Mouse (Mus musculus): ENCODE measurements around the gene Hook1. TPM values are rescaled to one million over a fixed set of nuclear protein-coding genes. Genes with fewer than 3 reads are reported as not detected.
A peak's percentile ranks its signal among the peaks of the same experiment; 100 is the strongest.

Hook1 gene
- 1.1 and 1.7 TPM in 2 replicates for polyA plus RNA-seq (2012; rRNA removed)

DNA sequence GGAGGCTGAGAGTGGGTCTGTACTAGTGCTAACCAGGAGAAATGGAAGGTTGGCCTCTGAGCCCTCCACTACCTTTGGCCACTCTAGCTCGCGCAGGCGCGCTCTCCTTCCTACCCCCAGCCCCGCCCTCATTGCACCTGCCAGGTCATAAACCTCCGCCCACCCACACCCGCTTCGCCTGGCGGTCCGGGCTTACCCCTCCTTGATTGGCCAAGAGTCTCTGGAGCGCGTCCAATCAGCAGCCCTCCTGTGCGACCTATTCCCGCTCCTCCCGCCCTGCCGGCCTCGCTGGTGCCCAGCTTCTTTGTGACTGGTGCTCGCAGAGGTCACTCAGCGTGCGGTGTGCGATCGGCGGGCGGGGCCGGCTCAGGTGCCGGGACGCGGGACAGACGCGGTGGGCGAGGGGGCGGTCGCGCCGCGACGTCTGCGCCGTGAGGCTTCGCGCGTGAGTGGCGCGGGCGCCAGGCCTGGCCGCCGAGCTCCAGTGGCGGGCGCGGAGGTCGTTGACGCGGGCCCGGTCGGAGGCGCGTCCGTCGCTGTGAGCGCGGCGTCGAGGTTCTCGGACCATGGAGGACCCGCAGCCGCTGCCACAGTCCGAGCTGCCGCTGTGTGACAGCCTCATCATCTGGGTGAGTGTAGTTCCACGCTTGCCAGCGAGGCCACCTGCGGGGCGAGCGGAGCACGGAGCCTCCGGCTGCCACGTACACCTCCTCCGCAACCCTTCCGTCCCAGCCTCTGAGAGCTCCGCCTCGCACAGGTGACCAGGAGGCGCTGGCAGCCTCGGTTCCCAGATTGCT is at the start of gene Hook1:
Gene Hook1 (plus strand): TSS at position 313 of the 797 bp plus-strand sequence.
- Histone ChIP-seq H3K27me3 (ENCODE audit: control insufficient read depth, insufficient read depth, low read length) (no peaks in the 10 kb centered on the region), H3K4me3 (ENCODE audit: extremely low read depth, insufficient read depth, insufficient read length) (peak within 1 kb of the TSS; percentile 69), H3K27ac (ENCODE audit: insufficient read depth, low read length) (peak within 1 kb of the TSS; percentile 15), H3K36me3 (ENCODE audit: control insufficient read depth, insufficient read depth, low read length) (no peaks in the 10 kb centered on the region), H3K4me1 (ENCODE audit: control insufficient read depth, insufficient read depth, insufficient read length) (no peaks in the 10 kb centered on the region)
- DNase-seq (ENCODE audit: low read depth in 1 of 2, low spot score in 2 of 2), result peak; percentile 92 to 93
- no peak for TF ChIP-seq CTCF (IDR thresholded peaks at IDR 0.05; ENCODE audit: extremely low read depth, insufficient read depth, insufficient read length, insufficient replicate concordance)
- no peak; the same call in 1 of the 2 replicates for TF ChIP-seq POLR2A (IDR thresholded peaks at IDR 0.05; ENCODE audit: low read depth, low read length)
- under 1% methylated on average over 80 of the region's 82 CpGs for WGBS

DNA sequence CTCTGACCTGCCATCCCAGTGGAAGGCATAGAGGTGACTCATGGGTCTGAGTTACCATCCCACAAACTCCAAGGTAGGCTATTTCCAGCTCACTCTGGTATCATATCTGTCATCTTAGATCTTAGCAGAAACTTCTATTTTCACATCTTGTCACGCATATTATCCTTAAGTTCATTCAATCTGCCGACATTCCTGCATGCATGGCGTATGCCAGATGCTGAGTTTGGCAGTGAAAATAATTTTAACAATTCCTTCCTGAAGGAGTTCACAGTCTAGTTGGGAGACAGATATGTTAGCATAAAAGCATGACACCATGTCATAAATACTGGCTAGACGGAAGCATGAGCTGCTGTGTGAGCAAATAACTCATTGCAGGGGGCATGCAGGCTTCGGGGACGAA is 49.3 kb upstream of the Hook1 start:
- Histone ChIP-seq H3K4me1 (ENCODE audit: control insufficient read depth, insufficient read depth, insufficient read length) (no peaks in the 10 kb centered on the region), H3K27ac (ENCODE audit: insufficient read depth, low read length) (no peak overlapping the region), H3K27me3 (ENCODE audit: control insufficient read depth, insufficient read depth, low read length) (no peaks in the 10 kb centered on the region), H3K36me3 (ENCODE audit: control insufficient read depth, insufficient read depth, low read length) (no peaks in the 10 kb centered on the region), H3K4me3 (ENCODE audit: extremely low read depth, insufficient read depth, insufficient read length) (no peak overlapping the region)
- WGBS, result 91% methylated on average over 6 of the region's 6 CpGs
- DNase-seq (ENCODE audit: low read depth in 1 of 2, low spot score in 2 of 2), result no peak
- no peak for TF ChIP-seq POLR2A (IDR thresholded peaks at IDR 0.05; ENCODE audit: low read depth, low read length)
- TF ChIP-seq CTCF (IDR thresholded peaks at IDR 0.05; ENCODE audit: extremely low read depth, insufficient read depth, insufficient read length, insufficient replicate concordance), result no peak

DNA sequence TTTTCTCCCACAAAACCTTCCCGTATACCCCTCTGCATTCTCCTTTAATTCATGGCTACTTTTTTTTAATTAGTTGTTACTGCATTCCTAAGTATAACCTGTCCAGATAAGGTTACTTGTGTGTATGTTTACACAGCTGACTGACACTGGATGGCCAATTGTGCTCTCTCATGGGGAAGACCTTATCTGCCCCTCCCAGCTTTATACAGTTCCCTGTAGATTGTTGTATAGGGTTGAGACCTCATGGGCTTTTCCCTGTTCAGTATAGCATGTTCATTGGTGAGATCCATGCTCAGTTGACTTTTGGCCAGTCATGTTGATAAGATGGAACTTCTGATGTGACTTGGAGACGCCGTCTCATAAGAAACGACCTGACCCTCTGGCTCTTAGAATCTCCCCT is 46.6 kb upstream of the Hook1 start:
- no peak for DNase-seq (ENCODE audit: low read depth in 1 of 2, low spot score in 2 of 2)
- TF ChIP-seq POLR2A (IDR thresholded peaks at IDR 0.05; ENCODE audit: low read depth, low read length) (no peak), CTCF (IDR thresholded peaks at IDR 0.05; ENCODE audit: extremely low read depth, insufficient read depth, insufficient read length, insufficient replicate concordance) (no peak)
- Histone ChIP-seq H3K36me3 (ENCODE audit: control insufficient read depth, insufficient read depth, low read length) (no peaks in the 10 kb centered on the region), H3K27ac (ENCODE audit: insufficient read depth, low read length) (no peak overlapping the region), H3K27me3 (ENCODE audit: control insufficient read depth, insufficient read depth, low read length) (no peaks in the 10 kb centered on the region), H3K4me1 (ENCODE audit: control insufficient read depth, insufficient read depth, insufficient read length) (no peaks in the 10 kb centered on the region), H3K4me3 (ENCODE audit: extremely low read depth, insufficient read depth, insufficient read length) (no peak overlapping the region)
- WGBS, result 90% methylated on average over 4 of the region's 4 CpGs

DNA sequence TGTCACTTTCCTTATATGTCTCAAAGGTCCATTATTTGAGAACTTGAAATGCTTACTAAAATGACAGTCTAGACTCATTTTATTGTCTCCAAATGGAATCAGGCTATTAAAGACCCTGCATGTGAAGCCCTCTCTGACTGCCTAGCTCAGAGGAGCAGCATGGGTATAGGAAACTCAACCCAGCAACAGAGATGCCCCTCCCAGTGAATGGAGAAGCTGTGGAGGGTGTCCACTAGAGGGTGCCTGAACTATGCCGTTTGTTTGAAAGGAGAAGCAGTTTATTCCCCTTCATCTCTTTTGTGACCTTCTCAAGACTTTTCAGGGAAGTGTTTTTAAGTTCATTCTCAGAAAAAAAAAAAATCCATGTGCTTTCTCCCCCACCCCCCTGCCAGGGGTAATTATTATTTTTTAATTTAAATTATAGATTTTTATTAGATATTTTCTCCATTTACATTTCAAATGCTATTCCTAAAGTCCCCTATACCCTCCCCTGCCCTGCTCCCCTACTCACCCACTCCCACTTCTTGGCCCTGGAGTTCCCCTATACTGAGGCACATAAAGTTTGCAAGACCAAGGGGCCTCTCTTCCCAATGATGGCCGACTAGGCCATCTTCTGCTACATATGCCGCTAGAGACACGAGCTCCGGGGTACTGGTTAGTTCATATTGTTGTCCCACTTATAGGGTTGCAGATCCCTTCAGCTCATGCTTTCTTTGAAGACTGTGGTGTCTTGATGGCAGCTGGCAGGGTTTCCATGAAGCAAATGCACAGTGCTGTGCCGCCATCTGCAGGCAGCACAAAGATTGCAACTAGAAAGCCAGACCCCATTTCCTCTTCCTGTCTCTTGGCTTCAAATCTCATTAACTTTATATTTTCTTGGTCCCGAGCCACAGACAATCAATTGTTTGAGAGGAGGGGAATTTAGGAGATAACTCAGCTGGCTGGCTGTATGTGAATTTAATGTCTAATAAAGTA is 42.5 kb upstream of the Hook1 start:
- no peak overlapping the region for H3K27ac ChIP-seq (ENCODE audit: insufficient read depth, low read length)
- no peak overlapping the region for H3K4me3 ChIP-seq (ENCODE audit: extremely low read depth, insufficient read depth, insufficient read length)
- WGBS, result 16% methylated on average over 7 of the region's 7 CpGs
- H3K36me3 ChIP-seq (ENCODE audit: control insufficient read depth, insufficient read depth, low read length), result no peaks in the 10 kb centered on the region
- TF ChIP-seq CTCF (IDR thresholded peaks at IDR 0.05; ENCODE audit: extremely low read depth, insufficient read depth, insufficient read length, insufficient replicate concordance) (peak; percentile 81; the same call in 1 of the 2 replicates), POLR2A (IDR thresholded peaks at IDR 0.05; ENCODE audit: low read depth, low read length) (no peak)
- DNase-seq (ENCODE audit: low read depth in 1 of 2, low spot score in 2 of 2), result peak; percentile 37 to 62
- H3K4me1 ChIP-seq (ENCODE audit: control insufficient read depth, insufficient read depth, insufficient read length), result no peaks in the 10 kb centered on the region
- H3K27me3 ChIP-seq (ENCODE audit: control insufficient read depth, insufficient read depth, low read length), result no peaks in the 10 kb centered on the region

DNA sequence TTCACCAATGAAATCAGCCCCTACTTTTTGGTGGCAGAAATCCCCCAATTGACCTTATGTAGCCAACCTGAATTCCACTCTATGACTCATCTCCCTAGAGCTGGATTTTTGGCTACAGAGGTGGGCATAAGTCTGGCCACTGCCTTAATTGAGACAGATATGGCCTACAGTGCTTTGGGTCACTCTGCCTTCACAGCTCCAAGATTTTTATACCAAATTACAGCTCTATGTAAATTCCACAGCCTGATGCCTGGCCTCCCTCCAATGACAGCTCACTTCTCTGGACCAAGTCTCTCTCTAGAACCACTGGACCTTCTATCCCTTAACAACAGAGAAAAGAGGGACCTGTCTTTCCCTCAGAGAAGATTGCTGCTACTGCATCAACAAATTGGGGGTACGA is 38.2 kb upstream of the Hook1 start:
- H3K36me3 ChIP-seq (ENCODE audit: control insufficient read depth, insufficient read depth, low read length), result no peaks in the 10 kb centered on the region
- DNase-seq (ENCODE audit: low read depth in 1 of 2, low spot score in 2 of 2), result no peak
- WGBS, result 84% methylated on average over 1 of the region's 1 CpGs
- no peak overlapping the region for H3K27ac ChIP-seq (ENCODE audit: insufficient read depth, low read length)
- H3K27me3 ChIP-seq (ENCODE audit: control insufficient read depth, insufficient read depth, low read length), result no peaks in the 10 kb centered on the region
- no peak overlapping the region for H3K4me3 ChIP-seq (ENCODE audit: extremely low read depth, insufficient read depth, insufficient read length)
- TF ChIP-seq CTCF (IDR thresholded peaks at IDR 0.05; ENCODE audit: extremely low read depth, insufficient read depth, insufficient read length, insufficient replicate concordance) (no peak), POLR2A (IDR thresholded peaks at IDR 0.05; ENCODE audit: low read depth, low read length) (no peak)
- no peaks in the 10 kb centered on the region for H3K4me1 ChIP-seq (ENCODE audit: control insufficient read depth, insufficient read depth, insufficient read length)

DNA sequence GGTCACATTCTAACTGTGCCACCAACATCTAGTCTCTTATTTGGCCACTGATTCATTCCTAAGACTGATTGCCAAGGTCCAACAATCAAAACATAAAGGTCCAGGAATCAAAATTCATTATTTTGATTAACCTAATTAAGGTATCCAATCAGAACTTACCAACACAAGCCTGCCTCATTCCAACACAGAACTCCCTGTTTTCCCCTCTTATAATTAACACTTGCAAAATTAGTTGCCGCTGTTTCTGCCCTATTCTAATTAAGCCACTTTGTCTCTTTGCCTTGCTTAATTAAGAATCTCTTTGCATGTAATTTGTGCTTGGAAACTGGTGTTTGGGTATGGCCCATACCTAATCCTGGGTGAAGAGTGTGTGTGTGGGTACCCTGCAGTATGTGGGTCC is 37.1 kb upstream of the Hook1 start:
- Histone ChIP-seq H3K36me3 (ENCODE audit: control insufficient read depth, insufficient read depth, low read length) (no peaks in the 10 kb centered on the region), H3K27me3 (ENCODE audit: control insufficient read depth, insufficient read depth, low read length) (no peaks in the 10 kb centered on the region), H3K4me3 (ENCODE audit: extremely low read depth, insufficient read depth, insufficient read length) (no peak overlapping the region), H3K4me1 (ENCODE audit: control insufficient read depth, insufficient read depth, insufficient read length) (no peaks in the 10 kb centered on the region), H3K27ac (ENCODE audit: insufficient read depth, low read length) (no peak overlapping the region)
- 91% methylated on average over 1 of the region's 1 CpGs for WGBS
- DNase-seq (ENCODE audit: low read depth in 1 of 2, low spot score in 2 of 2), result no peak
- TF ChIP-seq CTCF (IDR thresholded peaks at IDR 0.05; ENCODE audit: extremely low read depth, insufficient read depth, insufficient read length, insufficient replicate concordance) (no peak), POLR2A (IDR thresholded peaks at IDR 0.05; ENCODE audit: low read depth, low read length) (no peak)
